Mouse (Mus musculus): ENCODE measurements around the gene Ncaph2.

DNA sequence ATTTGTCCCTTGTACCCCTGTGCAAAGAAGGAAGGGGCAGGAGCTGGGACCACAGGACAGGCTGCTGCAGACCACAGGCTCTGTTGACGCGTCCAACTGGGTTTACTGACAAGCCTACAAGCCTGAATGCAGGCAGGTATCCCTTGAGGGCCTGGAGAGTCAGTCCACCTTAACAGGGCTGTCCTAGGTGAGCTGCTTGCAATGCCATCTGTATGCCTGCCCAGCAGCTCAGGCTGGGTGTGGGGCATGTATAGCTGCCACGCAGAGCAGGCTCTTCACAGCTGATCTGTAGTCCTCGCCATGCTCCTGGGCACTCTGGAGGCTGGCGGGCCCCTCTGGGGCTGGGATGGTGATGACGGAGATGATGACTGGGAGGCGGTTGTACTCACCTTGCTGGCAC lies 29.1 kb downstream of the Ncaph2 start, which contains the start of gene Klhdc7b:
- TF ChIP-seq POLR2A (IDR thresholded peaks at IDR 0.05; ENCODE audit: insufficient read depth, low read depth, low read length) (no peak), CTCF (IDR thresholded peaks at IDR 0.05; ENCODE audit: insufficient read depth, low read depth, low read length) (no peak)

Measured in olfactory bulb, adult 2 months (tissue).